Mouse (Mus musculus): Measurements from ENCODE around the gene Defb36.

DNA sequence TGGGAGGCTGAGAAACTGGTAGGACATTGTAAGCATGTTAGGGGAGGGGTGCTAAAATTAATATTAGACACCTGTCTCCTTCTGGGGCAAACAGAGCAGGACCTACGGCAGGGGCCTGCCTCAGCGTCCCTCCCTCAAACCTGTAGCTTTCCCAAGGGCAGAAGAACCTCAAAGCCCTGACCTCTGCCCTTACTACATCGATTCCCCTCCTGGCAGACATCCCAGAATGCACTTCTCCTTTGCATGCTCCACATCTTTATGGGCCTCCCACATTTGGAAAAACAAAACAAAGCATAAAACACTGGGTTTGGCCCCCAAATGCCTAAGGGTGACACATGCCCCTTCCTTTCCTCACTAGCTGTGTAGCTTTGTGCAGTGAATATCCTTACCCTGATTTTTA lies 25.1 kb downstream of the Defb36 start:
- TF ChIP-seq CTCF (IDR thresholded peaks at IDR 0.05) (no peak), EP300 (IDR thresholded peaks at IDR 0.05) (no peak)

All from lung, postnatal 0 days (tissue).